Mouse (Mus musculus) stomach, postnatal 0 days (tissue): ENCODE measurements around the gene Dctpp1. TPM values are rescaled to one million over a fixed set of nuclear protein-coding genes. Genes with fewer than 3 reads are reported as not detected.

Source experiments
- ATAC-seq: fragments of 200-750 bp; cut with Nextera tagmentation; 2 replicates; pipeline ENCODE4 v1.8.0; 2017; ENCODE audit not compliant: low FRiP score, low TSS enrichment
- DNase-seq: peaks from one replicate; pipeline ENCODE4 v3.0.0-alpha.2; 2016; ENCODE audit warnings: low spot score
- H3K27ac ChIP-seq: fragments of 300-500 bp; sonication (generic); replicated peaks from 2 replicates; pipeline ENCODE4 v1.5.1; 2014; ENCODE audit warnings: mild to moderate bottlenecking, control low read depth
- H3K27me3 ChIP-seq: fragments of 300-500 bp; sonication (generic); 2 replicates; pipeline ENCODE4 v1.6.1; 2014; ENCODE audit warnings: low read length; ENCODE audit not compliant: control insufficient read depth, insufficient read depth
- H3K36me3 ChIP-seq: fragments of 300-500 bp; sonication (generic); 2 replicates; pipeline ENCODE4 v1.6.1; 2014; ENCODE audit warnings: low read length, mixed read lengths; ENCODE audit not compliant: control insufficient read depth, insufficient read depth
- H3K4me1 ChIP-seq: fragments of 300-500 bp; sonication (generic); replicated peaks from 2 replicates; pipeline ENCODE4 v1.6.1; 2014; ENCODE audit warnings: antibody characterized with exemption; ENCODE audit not compliant: control insufficient read depth, insufficient read depth
- H3K4me2 ChIP-seq: fragments of 300-500 bp; sonication (generic); replicated peaks from 2 replicates; pipeline ENCODE4 v1.6.1; 2014; ENCODE audit warnings: low read depth, mild to moderate bottlenecking, control low read depth, moderate library complexity
- H3K4me3 ChIP-seq: fragments of 300-500 bp; sonication (generic); 2 replicates; pipeline ENCODE4 v1.5.1; 2014; ENCODE audit warnings: low read depth, low read length, control low read depth
- H3K9ac ChIP-seq: fragments of 300-500 bp; sonication (generic); 2 replicates; pipeline ENCODE4 v1.6.1; 2014; ENCODE audit warnings: mild to moderate bottlenecking, low read length, control low read depth, mixed read lengths
- H3K9me3 ChIP-seq: fragments of 300-500 bp; sonication (generic); 2 replicates; pipeline ENCODE4 v1.6.1; 2016; ENCODE audit warnings: low read length; ENCODE audit not compliant: control insufficient read depth
- CTCF ChIP-seq: IDR thresholded peaks from 2 replicates; pipeline ENCODE4 v1.5.1; 2016; ENCODE audit warnings: antibody characterized with exemption, low read depth, mild to moderate bottlenecking, moderate library complexity
- EP300 ChIP-seq: optimal IDR thresholded peaks from 2 replicates; pipeline ENCODE3; 2016; ENCODE audit warnings: antibody characterized with exemption
- WGBS: fragments of 180-500 bp; shearing (Covaris S2); extraction: QIAGEN DNeasy Blood & Tissue Kit; methylation state at CpG from one replicate; pipeline ENCODE4 v1.1.7; 2014; 5-methylcytosine and 5-hydroxymethylcytosine counted together
- polyA plus RNA-seq: library from polyadenylated mRNA; unstranded; fragments of >200 nt; fragmentation: Nextera tagmentation; extraction: Ambion mirVana; gene quantifications from 2 replicates; pipeline ENCODE4 v1.2.1, GENCODE M21; 2015

Gene Dctpp1
- polyA plus RNA-seq, 1 experiment from 2014 or later, result 84.5 TPM

- Histone ChIP-seq H3K27me3 (no peaks in the 10 kb centered on the region), H3K4me1 (no peaks in the 10 kb centered on the region), H3K27ac (peak overlapping the region; percentile 92), H3K36me3 (peaks cover 7% of the 10 kb centered on the region; the same call in 1 of the 2 replicates), H3K4me2 (peak overlapping the region; percentile 96), H3K4me3 (peak overlapping the region; percentile 93), H3K9me3 (no peaks in the 10 kb centered on the region), H3K9ac (peak overlapping the region; percentile 93)
- DNase-seq (peak; percentile 49), ATAC-seq (peak; percentile 31)
- WGBS, result 12% methylated on average over 50 of the region's 50 CpGs
- TF ChIP-seq CTCF (peak; percentile 0; the same call in 1 of the 2 replicates), EP300 (no peak)
Measured at GRCm38 (mm10) chr7:127273118-127273923, 12.8 kb upstream of the Dctpp1 start.

GRCm38 (mm10) chr7:127272566-127272965, 12.1 kb upstream of the Dctpp1 start:
- H3K27me3 ChIP-seq, result no peaks in the 10 kb centered on the region
- H3K9ac ChIP-seq, result no peak overlapping the region
- peak overlapping the region; percentile 93 for H3K4me3 ChIP-seq
- WGBS, result 95% methylated on average over 15 of the region's 15 CpGs
- DNase-seq (no peak), ATAC-seq (no peak)
- H3K9me3 ChIP-seq, result no peaks in the 10 kb centered on the region
- peak overlapping the region; percentile 96 for H3K4me2 ChIP-seq
- H3K36me3 ChIP-seq, result peaks cover 7% of the 10 kb centered on the region; the same call in 1 of the 2 replicates
- H3K4me1 ChIP-seq, result no peaks in the 10 kb centered on the region
- TF ChIP-seq CTCF (no peak), EP300 (no peak)
- no peak overlapping the region for H3K27ac ChIP-seq

GRCm38 (mm10) chr7:127271093-127271492, 10.6 kb upstream of the Dctpp1 start:
- H3K4me2 ChIP-seq, result no peak overlapping the region; the same call in 1 of the 2 replicates

DNA sequence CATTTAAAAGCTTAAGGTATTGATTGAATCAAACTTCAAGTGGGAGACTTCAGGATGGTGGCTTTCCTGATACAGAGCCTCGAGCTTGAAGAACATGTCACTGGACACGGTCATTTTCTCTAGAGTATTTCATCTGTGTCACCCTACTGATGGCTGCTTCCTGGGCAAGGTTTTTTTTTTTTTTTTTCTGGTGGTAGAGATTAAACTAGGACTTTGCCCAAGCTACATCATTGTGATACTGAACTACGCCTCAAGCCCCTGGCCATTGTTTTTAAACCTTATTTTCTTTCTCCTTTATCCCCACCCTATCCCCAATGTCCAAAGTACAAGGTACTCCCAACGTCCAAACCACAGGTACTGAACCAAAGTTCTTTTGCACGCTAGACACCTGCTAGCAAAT, 10.2 kb upstream of the Dctpp1 start:
- Histone ChIP-seq H3K27me3 (no peaks in the 10 kb centered on the region), H3K27ac (peak overlapping the region; percentile 73; the same call in 1 of the 2 replicates), H3K9me3 (no peaks in the 10 kb centered on the region), H3K4me2 (no peak overlapping the region), H3K4me3 (no peak overlapping the region), H3K9ac (no peak overlapping the region), H3K4me1 (no peaks in the 10 kb centered on the region), H3K36me3 (peaks cover 7% of the 10 kb centered on the region; the same call in 1 of the 2 replicates)
- TF ChIP-seq EP300, result no peak
- TF ChIP-seq CTCF, result no peak
- WGBS, result 78% methylated on average over 5 of the region's 5 CpGs
- no peak for DNase-seq
- ATAC-seq, result peak; percentile 39; the same call in 1 of the 2 replicates

More at GRCm38 (mm10) chr7:127271093-127271492, 10.6 kb upstream of the Dctpp1 start:
- Histone ChIP-seq H3K27ac (peak overlapping the region; percentile 73), H3K4me3 (no peak overlapping the region), H3K9ac (0 out of 2 replicates have a peak overlapping the region, but pooled peaks have one; percentile 27), H3K27me3 (no peaks in the 10 kb centered on the region), H3K36me3 (peaks cover 7% of the 10 kb centered on the region; the same call in 1 of the 2 replicates), H3K9me3 (no peaks in the 10 kb centered on the region), H3K4me1 (no peaks in the 10 kb centered on the region)
- WGBS, result 97% methylated on average over 4 of the region's 4 CpGs
- ATAC-seq, result no peak
- DNase-seq, result no peak
- TF ChIP-seq EP300 (no peak), CTCF (no peak)

- TF ChIP-seq EP300 (no peak), CTCF (no peak)
- ATAC-seq (0 out of 2 replicates have a peak, but pooled peaks have one; percentile 22), DNase-seq (no peak)
- no peak overlapping the region for H3K9ac ChIP-seq
- no peaks in the 10 kb centered on the region for H3K4me1 ChIP-seq
- no peak overlapping the region for H3K4me2 ChIP-seq
- no peak overlapping the region; the same call in 1 of the 2 replicates for H3K27ac ChIP-seq
- 70% methylated on average over 2 of the region's 2 CpGs for WGBS
- peaks cover 7% of the 10 kb centered on the region; the same call in 1 of the 2 replicates for H3K36me3 ChIP-seq
- no peak overlapping the region for H3K4me3 ChIP-seq
- H3K9me3 ChIP-seq, result no peaks in the 10 kb centered on the region
- no peaks in the 10 kb centered on the region for H3K27me3 ChIP-seq
Measured at GRCm38 (mm10) chr7:127270256-127270655, 9.7 kb upstream of the Dctpp1 start.

GRCm38 (mm10) chr7:127263526-127263925, 3.0 kb upstream of the Dctpp1 start:
- WGBS, result 86% methylated on average over 3 of the region's 3 CpGs
- ATAC-seq (no peak), DNase-seq (no peak)
- no peak overlapping the region for H3K4me3 ChIP-seq
- no peak for TF ChIP-seq EP300
- 0 out of 2 replicates have a peak, but pooled peaks have one; percentile 7 for TF ChIP-seq CTCF
- no peak overlapping the region for H3K4me2 ChIP-seq
- H3K36me3 ChIP-seq, result no peaks in the 10 kb centered on the region
- H3K9ac ChIP-seq, result no peak overlapping the region
- H3K27me3 ChIP-seq, result no peaks in the 10 kb centered on the region
- H3K27ac ChIP-seq, result no peak overlapping the region
- H3K4me1 ChIP-seq, result no peaks in the 10 kb centered on the region
- no peaks in the 10 kb centered on the region for H3K9me3 ChIP-seq
